Mouse (Mus musculus) liver, embryonic 13.5 days (tissue): Measurements from ENCODE around the gene Cab39l. TPM values are rescaled to one million over a fixed set of nuclear protein-coding genes. Genes with fewer than 3 reads are reported as not detected.

Experiments used
- ATAC-seq: fragments of 200-750 bp; cut with Nextera tagmentation; 2 replicates; pipeline ENCODE4 v1.8.0; 2017; ENCODE audit warnings: low read depth, mild to moderate bottlenecking, moderate number of reproducible peaks, moderate library complexity
- DNase-seq: peaks from one replicate; pipeline ENCODE4 v3.0.0; 2022
- H3K27ac ChIP-seq: fragments of 300-500 bp; sonication (generic); 2 replicates; pipeline ENCODE4 v1.5.1; 2015; ENCODE audit warnings: moderate library complexity, mild to moderate bottlenecking, inconsistent platforms
- H3K27me3 ChIP-seq: fragments of 300-500 bp; sonication (generic); 2 replicates; pipeline ENCODE4 v1.6.1; 2015; ENCODE audit warnings: mild to moderate bottlenecking, inconsistent platforms
- H3K36me3 ChIP-seq: fragments of 300-500 bp; sonication (generic); 2 replicates; pipeline ENCODE4 v1.6.1; 2015; ENCODE audit warnings: mild to moderate bottlenecking, inconsistent platforms
- H3K4me1 ChIP-seq: fragments of 300-500 bp; sonication (generic); replicated peaks from 2 replicates; pipeline ENCODE4 v1.6.1; 2015; ENCODE audit warnings: inconsistent platforms
- H3K4me2 ChIP-seq: fragments of 300-500 bp; sonication (generic); 2 replicates; pipeline ENCODE4 v1.6.1; 2015; ENCODE audit warnings: inconsistent platforms, mild to moderate bottlenecking, moderate library complexity
- H3K4me3 ChIP-seq: fragments of 300-500 bp; sonication (generic); replicated peaks from 2 replicates; pipeline ENCODE4 v1.5.1; 2015; ENCODE audit warnings: mild to moderate bottlenecking, inconsistent platforms
- H3K9ac ChIP-seq: fragments of 300-500 bp; sonication (generic); 2 replicates; pipeline ENCODE4 v1.6.1; 2015; ENCODE audit warnings: mild to moderate bottlenecking, inconsistent platforms
- H3K9me3 ChIP-seq: fragments of 300-500 bp; sonication (generic); replicated peaks from 2 replicates; pipeline ENCODE4 v1.6.1; 2016; ENCODE audit warnings: inconsistent platforms
- WGBS: fragments of 180-500 bp; shearing (Covaris S2); methylation state at CpG from one replicate; pipeline ENCODE4 v1.1.7; 2015; ENCODE audit not compliant: insufficient replicate concordance; 5-methylcytosine and 5-hydroxymethylcytosine counted together
- polyA plus RNA-seq: library from polyadenylated mRNA; unstranded; fragments of >200 nt; fragmentation: Nextera tagmentation; extraction: Ambion mirVana; gene quantifications from 2 replicates; pipeline ENCODE4 v1.2.1, GENCODE M21; 2015

Gene Cab39l
- polyA plus RNA-seq, 1 experiment from 2014 or later: 30.7 TPM

- H3K27ac ChIP-seq: peak overlapping the region; percentile 87
- peaks cover 33% of the 10 kb centered on the region for H3K4me1 ChIP-seq
- ATAC-seq: no peak
- H3K27me3 ChIP-seq: no peaks in the 10 kb centered on the region
- H3K9me3 ChIP-seq: no peaks in the 10 kb centered on the region
- DNase-seq: no peak
- peak overlapping the region; percentile 72 for H3K4me3 ChIP-seq
- H3K9ac ChIP-seq: peak overlapping the region; percentile 90
- 3% methylated on average over 7 of the region's 7 CpGs for WGBS
- peaks cover 8% of the 10 kb centered on the region; the same call in 1 of the 2 replicates for H3K36me3 ChIP-seq
- H3K4me2 ChIP-seq: peak overlapping the region; percentile 82
Observed at GRCm38 (mm10) chr14:59440039-59440438, 733 bp upstream of the Cab39l start.

- WGBS: 1% methylated on average over 6 of the region's 6 CpGs
- peak overlapping the region; percentile 91 for H3K27ac ChIP-seq
- H3K27me3 ChIP-seq: no peaks in the 10 kb centered on the region
- peaks cover 33% of the 10 kb centered on the region for H3K4me1 ChIP-seq
- H3K4me2 ChIP-seq: peak overlapping the region; percentile 82
- peak overlapping the region; percentile 72 for H3K4me3 ChIP-seq
- H3K36me3 ChIP-seq: peaks cover 4% of the 10 kb centered on the region; the same call in 1 of the 2 replicates
- peak overlapping the region; percentile 90 for H3K9ac ChIP-seq
- ATAC-seq: no peak
- H3K9me3 ChIP-seq: no peaks in the 10 kb centered on the region
- no peak for DNase-seq
Observed at GRCm38 (mm10) chr14:59441472-59441805, 667 bp downstream of the Cab39l start.

- Histone ChIP-seq H3K27me3 (no peaks in the 10 kb centered on the region), H3K4me2 (no peak overlapping the region), H3K9me3 (no peaks in the 10 kb centered on the region), H3K9ac (no peak overlapping the region), H3K4me1 (peaks cover 17% of the 10 kb centered on the region), H3K4me3 (no peak overlapping the region), H3K36me3 (no peaks in the 10 kb centered on the region), H3K27ac (no peak overlapping the region)
- ATAC-seq: no peak
- DNase-seq: no peak
- 65% methylated on average over 1 of the region's 1 CpGs for WGBS
Observed at GRCm38 (mm10) chr14:59445421-59445820, 4.6 kb downstream of the Cab39l start.

GRCm38 (mm10) chr14:59447981-59448380 is 7.2 kb downstream of the Cab39l start:
- H3K9me3 ChIP-seq: no peaks in the 10 kb centered on the region
- H3K9ac ChIP-seq: no peak overlapping the region
- H3K27me3 ChIP-seq: no peaks in the 10 kb centered on the region
- H3K4me1 ChIP-seq: peaks cover 9% of the 10 kb centered on the region; the same call in 1 of the 2 replicates
- H3K4me3 ChIP-seq: no peak overlapping the region
- DNase-seq (no peak), ATAC-seq (no peak)
- H3K4me2 ChIP-seq: no peak overlapping the region
- H3K36me3 ChIP-seq: no peaks in the 10 kb centered on the region
- H3K27ac ChIP-seq: no peak overlapping the region

GRCm38 (mm10) chr14:59466503-59466902 is 25.7 kb downstream of the Cab39l start:
- ATAC-seq (no peak), DNase-seq (no peak)
- no peak overlapping the region for H3K4me2 ChIP-seq
- no peak overlapping the region for H3K4me3 ChIP-seq
- peaks cover 7% of the 10 kb centered on the region; the same call in 1 of the 2 replicates for H3K36me3 ChIP-seq
- no peaks in the 10 kb centered on the region for H3K9me3 ChIP-seq
- H3K27me3 ChIP-seq: no peaks in the 10 kb centered on the region
- H3K9ac ChIP-seq: no peak overlapping the region
- H3K4me1 ChIP-seq: peaks cover 7% of the 10 kb centered on the region
- no peak overlapping the region for H3K27ac ChIP-seq
- WGBS: 79% methylated on average over 2 of the region's 2 CpGs

GRCm38 (mm10) chr14:59467798-59468197 is 27.0 kb downstream of the Cab39l start:
- H3K27me3 ChIP-seq: no peaks in the 10 kb centered on the region
- peaks cover 7% of the 10 kb centered on the region for H3K4me1 ChIP-seq
- 43% methylated on average over 1 of the region's 1 CpGs for WGBS
- H3K27ac ChIP-seq: no peak overlapping the region
- no peak overlapping the region for H3K4me2 ChIP-seq
- no peaks in the 10 kb centered on the region for H3K36me3 ChIP-seq
- no peaks in the 10 kb centered on the region for H3K9me3 ChIP-seq
- H3K9ac ChIP-seq: no peak overlapping the region
- DNase-seq: no peak
- no peak for ATAC-seq
- no peak overlapping the region for H3K4me3 ChIP-seq

GRCm38 (mm10) chr14:59470781-59471180 is 30.0 kb downstream of the Cab39l start:
- Histone ChIP-seq H3K4me3 (no peak overlapping the region), H3K9ac (no peak overlapping the region), H3K4me1 (peaks cover 7% of the 10 kb centered on the region), H3K27me3 (no peaks in the 10 kb centered on the region), H3K9me3 (no peaks in the 10 kb centered on the region), H3K27ac (no peak overlapping the region), H3K36me3 (no peaks in the 10 kb centered on the region), H3K4me2 (no peak overlapping the region)
- WGBS: 76% methylated on average over 1 of the region's 1 CpGs
- DNase-seq (no peak), ATAC-seq (0 out of 2 replicates have a peak, but pooled peaks have one; percentile 15)

- 63% methylated on average over 6 of the region's 6 CpGs for WGBS
- DNase-seq (no peak), ATAC-seq (no peak)
- no peak overlapping the region for H3K4me3 ChIP-seq
- no peak overlapping the region for H3K4me2 ChIP-seq
- H3K9ac ChIP-seq: no peak overlapping the region
- H3K27ac ChIP-seq: no peak overlapping the region
- H3K36me3 ChIP-seq: no peaks in the 10 kb centered on the region
- no peaks in the 10 kb centered on the region for H3K27me3 ChIP-seq
- H3K4me1 ChIP-seq: no peaks in the 10 kb centered on the region
- H3K9me3 ChIP-seq: no peaks in the 10 kb centered on the region
Observed at GRCm38 (mm10) chr14:59478699-59479098, 37.9 kb downstream of the Cab39l start.

GRCm38 (mm10) chr14:59485247-59485810 is 44.6 kb downstream of the Cab39l start:
- Histone ChIP-seq H3K4me3 (no peak overlapping the region), H3K27me3 (no peaks in the 10 kb centered on the region), H3K36me3 (no peaks in the 10 kb centered on the region), H3K4me1 (no peaks in the 10 kb centered on the region), H3K9ac (no peak overlapping the region), H3K4me2 (no peak overlapping the region), H3K27ac (no peak overlapping the region), H3K9me3 (no peaks in the 10 kb centered on the region)
- ATAC-seq (no peak), DNase-seq (no peak)
- WGBS: 82% methylated on average over 4 of the region's 4 CpGs

- no peaks in the 10 kb centered on the region for H3K36me3 ChIP-seq
- WGBS: 66% methylated on average over 4 of the region's 4 CpGs
- H3K4me1 ChIP-seq: no peaks in the 10 kb centered on the region
- H3K4me2 ChIP-seq: no peak overlapping the region
- no peak for DNase-seq
- no peaks in the 10 kb centered on the region for H3K9me3 ChIP-seq
- H3K9ac ChIP-seq: no peak overlapping the region
- no peaks in the 10 kb centered on the region for H3K27me3 ChIP-seq
- no peak for ATAC-seq
- no peak overlapping the region for H3K27ac ChIP-seq
- no peak overlapping the region for H3K4me3 ChIP-seq
Observed at GRCm38 (mm10) chr14:59492376-59492775, 51.6 kb downstream of the Cab39l start.

GRCm38 (mm10) chr14:59497928-59498327 is 57.2 kb downstream of the Cab39l start:
- H3K27me3 ChIP-seq: no peaks in the 10 kb centered on the region
- no peak overlapping the region for H3K4me2 ChIP-seq
- peaks cover 5% of the 10 kb centered on the region; the same call in 1 of the 2 replicates for H3K36me3 ChIP-seq
- H3K4me1 ChIP-seq: no peaks in the 10 kb centered on the region
- ATAC-seq (no peak), DNase-seq (no peak)
- 85% methylated on average over 5 of the region's 5 CpGs for WGBS
- no peak overlapping the region for H3K27ac ChIP-seq
- H3K9ac ChIP-seq: no peak overlapping the region
- H3K9me3 ChIP-seq: no peaks in the 10 kb centered on the region
- no peak overlapping the region for H3K4me3 ChIP-seq

- H3K9me3 ChIP-seq: no peaks in the 10 kb centered on the region
- no peaks in the 10 kb centered on the region for H3K27me3 ChIP-seq
- no peak overlapping the region for H3K27ac ChIP-seq
- WGBS: 70% methylated on average over 8 of the region's 8 CpGs
- H3K4me1 ChIP-seq: no peaks in the 10 kb centered on the region
- H3K4me3 ChIP-seq: no peak overlapping the region
- no peak overlapping the region for H3K9ac ChIP-seq
- ATAC-seq (no peak), DNase-seq (no peak)
- H3K36me3 ChIP-seq: peaks cover 9% of the 10 kb centered on the region
- no peak overlapping the region for H3K4me2 ChIP-seq
Observed at GRCm38 (mm10) chr14:59504831-59505230, 64.1 kb downstream of the Cab39l start.
